In genomic region chr6:82042296-82043125, GRCm38 (mm10) we compare ENCODE assay signal across 9 mouse cellular contexts. TPM values are rescaled to one million over a fixed set of nuclear protein-coding genes. Genes with fewer than 3 reads are reported as not detected.
DNase-seq lines count a peak whose midpoint lies in the region; ATAC-seq and TF ChIP-seq lines count a peak whose summit lies in the region.
"Had no signal": no experiment of that assay in that cellular context is flagged by ENCODE, and none has a peak within 500 bp of the region (broad histone marks: within the 10 kb centered on the region; RNA-seq: fewer than 3 reads in every experiment).

No protein-coding gene starts in this region.

- peaks cover 16% of the 10 kb centered on the region; the same call in 1 of the 2 replicates for H3K27me3 ChIP-seq in forebrain, embryonic 15.5 days
- H3K27me3 ChIP-seq in lung, embryonic 15.5 days = no peaks in the 10 kb centered on the region

- intact Hi-C loops in gastrocnemius, adult 2 months (cut with DNase I) = loop anchor here (5.0 kb wide), 2 partner anchors 55 kb away; no protein-coding TSS in a partner anchor
- intact Hi-C loops in gastrocnemius, postnatal 36 days (cut with DNase I) = no loop called here

- H3K9ac ChIP-seq in forebrain, embryonic 15.5 days (replicated peaks) = peak overlapping the region; percentile 38
- H3K9ac ChIP-seq in lung, embryonic 15.5 days = peak overlapping the region; percentile 80

- H3K36me3 ChIP-seq in forebrain, embryonic 15.5 days = no peaks in the 10 kb centered on the region
- H3K36me3 ChIP-seq in lung, embryonic 15.5 days = no peaks in the 10 kb centered on the region

- H3K4me3 ChIP-seq in gastrocnemius, adult 2 months = peak overlapping the region; percentile 79
- H3K4me3 ChIP-seq in forebrain, embryonic 15.5 days = peak overlapping the region; percentile 53
- peak overlapping the region; percentile 77 for H3K4me3 ChIP-seq in lung, embryonic 15.5 days

- peak overlapping the region; percentile 81 for H3K27ac ChIP-seq in gastrocnemius, adult 2 months
- no peak overlapping the region for H3K27ac ChIP-seq in forebrain, embryonic 15.5 days (replicated peaks)
- H3K27ac ChIP-seq in lung, embryonic 15.5 days = peak overlapping the region; percentile 96

- peak; percentile 32 for TF ChIP-seq CTCF in gastrocnemius, adult 2 months (IDR thresholded peaks at IDR 0.05)

- H3K4me2 ChIP-seq in forebrain, embryonic 15.5 days (replicated peaks) = peak overlapping the region; percentile 100
- peak overlapping the region; percentile 79 for H3K4me2 ChIP-seq in lung, embryonic 15.5 days

- H3K9me3 ChIP-seq in forebrain, embryonic 15.5 days = no peaks in the 10 kb centered on the region
- no peaks in the 10 kb centered on the region for H3K9me3 ChIP-seq in lung, embryonic 15.5 days

- peaks cover 19% of the 10 kb centered on the region for H3K4me1 ChIP-seq in forebrain, embryonic 15.5 days
- H3K4me1 ChIP-seq in lung, embryonic 15.5 days = peaks cover 55% of the 10 kb centered on the region

- peak; percentile 29 for ATAC-seq in forebrain, embryonic 15.5 days (replicated peaks)
- peak; percentile 47 for ATAC-seq in lung, embryonic 15.5 days (ENCODE audit: borderline replicate concordance, extremely low read depth, low FRiP score, low TSS enrichment)
- no peak for ATAC-seq in CD4-positive, CD25-positive, alpha-beta regulatory T cell, adult 4 months

- under 1% methylated on average over 35 of the region's 35 CpGs for WGBS in forebrain, embryonic 15.5 days
- WGBS in lung, embryonic 15.5 days = under 1% methylated on average over 35 of the region's 35 CpGs

- no peak for DNase-seq in gastrocnemius, adult 2 months
- no peak for DNase-seq in gastrocnemius, postnatal 36 days
- DNase-seq in R1 (ENCODE audit: low read depth, low spot score) = peak; percentile 72
- peak; percentile 70 for DNase-seq in kidney, adult 18-20 months
- DNase-seq in right cerebral cortex, postnatal 10 days (ENCODE audit: low spot score in 2 of 2) = peak; percentile 35 to 50

RNA-seq across cellular contexts. Expression of gene Eva1a, which starts 1.7 kb away (rescaled TPM):
- under 1 TPM; 0.71 to 0.95 TPM for total RNA-seq in gastrocnemius, adult 2 months (2021)
- total RNA-seq in gastrocnemius, postnatal 36 days (2021) = under 1 TPM; 0.64 to 0.67 TPM
- polyA plus RNA-seq in forebrain, embryonic 15.5 days (2015; fragmentation: Nextera tagmentation; extraction: Ambion mirVana) = 0.95 and 1.2 TPM in 2 replicates
- 44.7 and 48.4 TPM in 2 replicates for polyA plus RNA-seq in lung, embryonic 15.5 days (2015; fragmentation: Nextera tagmentation; extraction: Ambion mirVana)
- not detected for polyA plus RNA-seq in CD4-positive, CD25-positive, alpha-beta regulatory T cell, adult 4 months (2017; shearing (Covaris generic))
- total RNA-seq: MEL had no signal

Comparison
In these comparisons a context has a peak if more than half of its experiments do, and no peak if none do; other contexts are left out.
1. DNase-seq: peak in R1 (single experiment), kidney, adult 18-20 months (single experiment) and right cerebral cortex, postnatal 10 days (2 of 2); none in gastrocnemius, adult 2 months (single experiment) and gastrocnemius, postnatal 36 days (0 of 2).
2. RNA of gene Eva1a, which starts 1.7 kb away (polyA plus RNA-seq): 44.7 to 48.4 TPM in lung, embryonic 15.5 days; 0.95 to 1.2 TPM in forebrain, embryonic 15.5 days and not detected in CD4-positive, CD25-positive, alpha-beta regulatory T cell, adult 4 months; every median in the first group is over 10 times any median in the second.
3. Peak in every context shown above with its lines, with median percentiles within 50 percentile points of each other: H3K4me3 ChIP-seq.